Mouse (Mus musculus) heart, postnatal 36 days (tissue): ENCODE results near the gene Ryr2. TPM values are rescaled to one million over a fixed set of nuclear protein-coding genes. Genes with fewer than 3 reads are reported as not detected.

Experiments
- DNase-seq, 2 experiments: peaks; one replicate each; pipeline ENCODE4 v3.0.0; 2021 to 2022
- intact Hi-C: fragments of 180-260 bp; cut with DNase I; formaldehyde crosslinking; loops from one replicate; pipeline ENCODE4 v1.15.1; 2025
- total RNA-seq, 2 experiments: library from RNA; stranded (reverse); gene quantifications; 2 replicates each; pipeline ENCODE4 v1.2.3; 2021

Ryr2 gene
- total RNA-seq, 2 experiments from 2014 or later: 988 to 1,013 TPM

GRCm38 (mm10) chr13:11902856-11903255 lies 203.9 kb downstream of the Ryr2 start:
- intact Hi-C loops: no loop called here
- DNase-seq: no peak

DNA sequence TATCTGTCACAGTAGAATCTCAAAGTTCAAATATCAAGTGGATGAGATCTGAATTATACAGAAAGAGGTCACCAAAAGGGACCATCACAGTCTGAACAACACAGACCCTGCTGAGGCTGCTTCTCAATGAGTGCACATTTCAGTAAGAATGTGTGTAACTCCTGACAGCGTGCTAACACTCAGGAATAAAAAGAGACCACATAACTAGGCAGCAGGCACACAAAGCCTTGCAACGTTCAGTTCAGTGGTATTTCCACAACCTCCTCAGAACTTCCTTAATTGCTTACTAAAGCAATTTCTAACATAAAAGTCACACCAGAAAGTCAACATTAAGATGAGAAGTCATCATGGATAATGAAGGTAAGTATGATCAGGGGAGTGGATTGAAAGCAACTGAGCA lies 206.1 kb downstream of the Ryr2 start:
- intact Hi-C loops: no loop called here
- no peak for DNase-seq

GRCm38 (mm10) chr13:11895631-11896030 lies 211.1 kb downstream of the Ryr2 start:
- no peak for DNase-seq
- intact Hi-C loops: no loop called here

DNA sequence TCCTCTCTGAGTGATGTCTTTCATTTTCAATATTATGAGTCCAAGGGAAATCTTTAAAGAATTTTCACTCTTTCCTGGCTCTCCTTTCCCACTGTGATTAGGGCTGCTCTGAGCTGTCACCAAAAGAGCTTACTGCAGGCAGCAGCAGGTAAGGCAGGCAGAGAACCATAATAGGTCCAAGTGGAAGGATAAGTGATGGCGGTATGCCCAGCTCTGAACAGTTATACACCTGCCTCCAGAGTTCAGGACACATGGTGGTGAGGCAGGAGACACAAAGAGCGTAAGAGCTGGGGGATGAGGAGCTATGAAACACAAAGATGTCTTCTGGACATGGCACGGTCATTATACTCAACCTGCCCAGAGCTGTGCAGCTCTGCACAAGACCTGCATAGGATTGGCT lies 215.0 kb downstream of the Ryr2 start:
- intact Hi-C loops: no loop called here
- DNase-seq: no peak

DNA sequence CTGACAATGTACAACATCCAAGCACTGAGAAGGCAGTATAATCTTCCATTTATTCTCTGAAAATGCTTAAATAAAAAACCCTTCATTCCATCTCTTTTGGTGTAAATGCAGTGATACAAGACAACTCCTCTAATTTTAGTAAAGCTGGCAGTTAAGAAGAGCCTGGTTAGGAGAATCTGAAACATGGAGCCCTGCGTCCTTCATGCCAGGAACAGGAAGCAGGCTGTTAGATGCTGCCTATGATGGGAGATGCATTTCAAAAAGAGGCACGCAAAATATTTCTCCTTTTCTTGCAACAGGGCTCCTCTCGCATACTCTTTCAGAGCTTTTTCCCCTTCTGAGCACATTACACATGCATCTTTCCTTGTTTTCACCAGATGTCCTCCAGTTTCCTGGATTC lies 215.6 kb downstream of the Ryr2 start:
- intact Hi-C loops: no loop called here
- no peak for DNase-seq

GRCm38 (mm10) chr13:11884175-11884574 lies 222.6 kb downstream of the Ryr2 start:
- DNase-seq: no peak
- intact Hi-C loops: no loop called here

GRCm38 (mm10) chr13:11882359-11882758 lies 224.4 kb downstream of the Ryr2 start:
- no peak for DNase-seq
- intact Hi-C loops: no loop called here

DNA sequence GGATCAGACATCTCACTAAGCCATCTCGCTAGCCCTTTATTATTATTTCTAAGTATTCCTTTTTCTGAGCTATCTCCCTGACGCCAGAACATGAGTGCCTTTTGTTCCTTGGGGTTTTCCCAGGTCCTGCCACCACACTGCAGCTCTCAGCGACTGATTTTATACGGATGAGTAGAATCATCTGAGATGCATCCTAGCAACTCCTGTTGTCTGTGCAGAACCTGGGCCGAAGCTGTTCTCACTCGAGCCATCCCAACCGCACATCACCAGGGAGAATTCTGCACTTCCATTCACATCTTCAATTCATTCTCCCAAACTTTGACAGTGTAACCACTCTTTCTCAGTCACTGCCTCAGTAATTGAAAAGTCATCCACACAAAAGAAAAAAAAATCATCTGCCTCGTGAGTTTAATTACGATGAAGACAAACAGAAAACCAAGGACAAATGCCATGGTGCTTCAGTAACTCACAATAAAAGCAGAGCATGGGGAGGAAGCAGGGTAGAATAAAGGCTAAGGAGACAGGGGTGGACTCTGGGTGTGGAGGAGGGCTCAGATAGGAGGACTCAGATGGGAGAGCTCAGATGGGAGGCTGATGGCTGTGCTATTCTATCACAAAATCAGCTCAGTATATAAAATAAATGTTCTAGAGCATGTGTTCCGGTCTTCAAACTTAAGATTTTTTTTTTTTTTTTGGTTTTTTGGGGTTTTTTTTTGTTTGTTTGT lies 226.1 kb downstream of the Ryr2 start:
- intact Hi-C loops: no loop called here
- DNase-seq: no peak

DNA sequence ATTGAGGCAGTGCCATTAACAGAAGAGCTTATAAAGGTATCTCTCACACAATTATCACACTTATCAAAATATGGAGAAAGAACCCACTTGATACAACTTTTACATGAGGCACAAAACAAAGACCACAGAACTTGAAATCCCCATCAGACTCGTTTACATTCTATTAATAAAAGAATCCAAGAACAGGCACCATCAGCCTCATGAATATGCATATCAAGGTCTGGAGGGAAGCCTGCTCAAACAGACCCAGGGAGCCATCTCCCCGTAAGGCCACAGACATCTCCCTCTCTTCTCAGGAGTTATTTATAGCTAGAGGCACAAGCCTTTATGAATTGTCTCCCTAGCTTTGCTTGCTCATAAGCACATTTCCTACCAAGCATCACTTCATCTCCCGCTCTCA lies 227.7 kb downstream of the Ryr2 start:
- intact Hi-C loops: no loop called here
- DNase-seq: no peak

GRCm38 (mm10) chr13:11874852-11875251 lies 231.9 kb downstream of the Ryr2 start:
- intact Hi-C loops: no loop called here
- DNase-seq: no peak

DNA sequence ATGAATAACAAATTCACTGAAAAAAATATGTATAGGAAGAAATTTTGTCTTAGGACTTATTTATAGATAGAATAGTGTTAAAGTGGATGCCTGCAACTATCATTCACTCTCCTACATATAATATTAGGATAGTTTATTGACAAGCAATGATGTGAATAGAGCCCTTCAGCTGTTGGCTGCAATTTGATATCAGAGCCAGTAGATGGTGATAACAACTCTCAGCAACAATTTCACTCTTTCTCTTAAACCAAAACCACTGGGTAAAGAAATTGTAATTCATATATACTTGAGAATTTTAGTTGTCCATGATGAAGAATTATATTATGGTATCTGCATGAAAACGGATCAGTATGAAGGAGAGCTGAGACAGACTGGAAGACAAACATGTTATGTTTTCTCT lies 236.8 kb downstream of the Ryr2 start:
- intact Hi-C loops: loop anchor here (10.0 kb wide), 1 partner anchor 235 kb away; the partner anchor contains the start of gene Ryr2

DNA sequence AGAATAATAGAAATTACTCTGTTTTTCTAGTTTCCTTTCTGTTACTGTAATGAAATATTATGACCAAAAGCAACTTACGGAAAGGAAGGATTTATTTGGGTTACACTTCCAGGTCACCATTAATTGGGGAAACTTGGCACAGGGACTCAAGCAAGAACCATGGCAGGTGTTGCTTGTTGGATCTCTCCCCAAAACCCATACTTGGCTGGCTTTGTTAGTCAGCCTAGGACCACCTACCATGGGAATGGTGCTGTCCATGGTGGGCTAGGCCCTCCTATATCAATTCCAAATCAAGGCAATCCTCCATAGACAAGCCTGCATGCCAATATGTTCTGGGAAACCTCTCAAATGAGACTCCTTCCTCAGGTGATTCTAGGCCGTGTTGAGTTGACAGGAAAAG lies 237.3 kb downstream of the Ryr2 start:
- intact Hi-C loops: loop anchor here (10.0 kb wide), 1 partner anchor 235 kb away; the partner anchor contains the start of gene Ryr2
- DNase-seq: no peak

More for the DNA sequence above, 236.8 kb downstream of the Ryr2 start:
- no peak for DNase-seq

GRCm38 (mm10) chr13:11868979-11869378 lies 237.8 kb downstream of the Ryr2 start:
- intact Hi-C loops: loop anchor here (10.0 kb wide), 1 partner anchor 236 kb away; the partner anchor contains the start of gene Ryr2

DNA sequence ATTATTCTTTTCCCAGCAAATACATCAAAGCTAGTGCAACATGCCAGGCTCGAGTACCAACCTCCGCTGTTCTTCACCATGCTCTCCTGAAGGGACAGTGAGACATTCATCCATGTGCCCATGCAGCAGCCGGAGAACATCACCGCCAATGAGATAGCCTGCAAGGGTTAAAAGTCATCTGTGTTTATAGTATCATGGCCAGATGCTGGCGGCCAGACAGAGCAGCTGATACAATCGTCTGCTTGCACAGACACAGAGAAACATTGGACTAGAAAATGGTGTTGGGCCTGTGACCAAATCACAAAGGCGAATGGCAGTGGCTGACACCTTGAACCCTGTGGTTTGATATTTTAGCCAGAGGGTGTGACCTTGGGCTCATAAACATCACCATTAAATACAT lies 238.7 kb downstream of the Ryr2 start:
- intact Hi-C loops: loop anchor here (10.0 kb wide), 1 partner anchor 237 kb away; the partner anchor contains the start of gene Ryr2
- DNase-seq: no peak

More at GRCm38 (mm10) chr13:11868979-11869378, 237.8 kb downstream of the Ryr2 start:
- DNase-seq: no peak

DNA sequence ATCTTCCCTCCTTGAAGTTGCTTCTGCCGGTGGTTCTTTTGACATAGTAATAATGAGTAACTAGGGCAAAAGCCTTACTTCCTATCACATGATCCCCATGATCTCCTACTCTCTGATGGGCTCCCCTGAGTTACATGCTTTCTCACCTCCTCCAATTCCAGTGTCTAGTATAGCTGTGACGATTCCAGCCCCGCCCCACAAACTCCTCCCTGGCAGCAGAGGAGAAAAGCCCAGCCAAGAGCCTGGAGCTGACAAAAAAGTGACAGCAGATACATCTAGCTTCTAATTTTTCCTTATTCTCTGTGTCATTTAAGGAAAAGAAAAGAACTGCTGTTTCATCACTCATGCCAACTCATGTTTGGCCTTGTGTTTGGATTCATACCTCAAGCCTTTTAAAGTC lies 241.5 kb downstream of the Ryr2 start:
- intact Hi-C loops: loop anchor here (10.0 kb wide), 1 partner anchor 240 kb away; the partner anchor contains the start of gene Ryr2
- DNase-seq: no peak

DNA sequence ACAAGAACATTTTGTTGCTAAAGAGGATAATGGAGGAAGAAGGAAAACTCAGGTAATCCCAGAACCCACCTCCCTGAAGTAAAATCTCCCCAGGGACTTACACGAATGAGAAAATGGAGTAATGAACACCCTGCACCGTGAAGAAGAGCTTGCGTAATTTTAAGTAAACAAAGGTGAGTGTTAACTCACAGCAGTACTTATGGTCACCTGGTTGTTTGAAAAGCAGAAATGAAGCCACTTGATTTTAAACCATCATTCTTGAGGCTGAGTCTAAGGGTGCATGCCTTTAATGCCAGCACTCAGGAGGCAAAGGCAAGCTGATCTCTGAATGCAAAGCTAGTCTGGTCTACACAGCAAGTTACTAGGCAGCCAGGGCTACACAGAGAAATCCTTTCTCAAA lies 255.1 kb downstream of the Ryr2 start:
- no peak for DNase-seq
- intact Hi-C loops: no loop called here

- intact Hi-C loops: no loop called here
- DNase-seq: no peak
Measured at GRCm38 (mm10) chr13:11843889-11844288, 262.9 kb downstream of the Ryr2 start.

DNA sequence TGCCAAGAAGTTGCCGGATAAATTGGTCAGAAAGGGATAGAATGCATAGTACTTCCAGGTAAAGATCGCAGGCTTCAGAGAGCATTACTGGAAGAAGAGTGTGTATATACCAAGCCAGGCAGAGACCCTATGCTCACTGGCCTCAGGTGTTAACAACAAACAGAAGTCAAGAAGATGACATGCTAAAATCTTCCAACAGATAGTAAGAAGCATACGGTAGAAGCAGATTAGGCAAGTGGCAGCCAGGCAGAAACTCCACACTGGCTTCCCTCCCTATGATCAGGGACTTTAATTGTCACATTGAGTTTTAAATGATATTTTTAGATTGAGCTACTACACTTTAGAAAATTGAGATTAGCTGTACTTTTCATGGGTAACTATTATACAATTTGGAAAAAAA lies 268.9 kb downstream of the Ryr2 start:
- intact Hi-C loops: no loop called here
- no peak for DNase-seq

DNA sequence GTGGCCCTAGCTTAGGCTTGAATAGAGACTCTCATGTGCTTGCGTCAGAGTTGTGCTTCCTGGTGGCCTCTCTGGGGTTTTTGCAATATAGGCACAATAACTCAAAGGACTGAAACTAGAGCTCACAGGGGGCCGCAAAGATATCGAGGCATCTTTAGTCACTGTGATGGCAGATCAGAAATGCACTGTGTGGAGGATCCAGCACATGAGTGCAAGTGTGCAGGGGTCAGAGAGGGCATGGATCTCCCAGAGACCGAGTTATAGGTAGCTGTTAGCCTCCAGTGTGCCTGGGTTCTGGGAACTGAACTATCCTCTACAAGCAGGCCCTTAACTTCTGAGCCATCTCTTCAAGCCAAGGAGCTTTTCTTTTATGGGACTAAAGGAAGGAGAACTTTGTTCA lies 269.6 kb downstream of the Ryr2 start:
- intact Hi-C loops: no loop called here
- no peak for DNase-seq

GRCm38 (mm10) chr13:11836304-11837078 lies 270.3 kb downstream of the Ryr2 start:
- DNase-seq: no peak
- intact Hi-C loops: no loop called here

DNA sequence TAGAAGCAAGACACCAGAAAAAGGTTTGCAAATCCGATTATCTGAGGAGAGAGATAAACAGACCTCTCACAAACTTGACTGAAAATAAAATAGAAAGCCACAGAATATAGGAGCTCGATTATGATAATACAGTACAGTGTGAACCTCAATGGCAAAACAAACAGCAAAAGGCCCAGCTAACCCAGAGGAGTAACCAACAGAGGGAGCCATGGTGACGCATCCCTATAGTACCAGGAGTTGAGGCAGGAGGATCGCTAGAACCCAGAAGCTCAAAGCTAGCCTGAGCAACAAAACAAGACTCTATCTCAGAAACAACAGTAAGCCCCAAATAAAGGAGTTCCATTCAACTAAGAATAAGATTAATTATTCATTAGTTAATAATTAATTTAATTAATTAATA lies 275.5 kb downstream of the Ryr2 start:
- intact Hi-C loops: no loop called here
- no peak for DNase-seq
